Mouse (Mus musculus) cortical plate, adult 2 months (tissue): ENCODE results near the gene Lrrc34. TPM values are rescaled to one million over a fixed set of nuclear protein-coding genes. Genes with fewer than 3 reads are reported as not detected.

Experiments used
- H3K27ac ChIP-seq: fragments of 200-500 bp; 2 replicates; pipeline ENCODE4 v1.5.1; 2012; ENCODE audit warnings: low read length, control low read depth, inconsistent platforms; ENCODE audit not compliant: insufficient read depth
- H3K4me1 ChIP-seq: fragments of 200-500 bp; 2 replicates; pipeline ENCODE4 v1.6.1; 2011; ENCODE audit warnings: low read length; ENCODE audit not compliant: control insufficient read depth, insufficient read depth
- H3K4me3 ChIP-seq: fragments of 200-500 bp; 2 replicates; pipeline ENCODE4 v1.5.1; 2011; ENCODE audit warnings: mild to moderate bottlenecking, low read length, control low read depth; ENCODE audit not compliant: insufficient read depth
- CTCF ChIP-seq: fragments of 200-500 bp; IDR thresholded peaks from 2 replicates; pipeline ENCODE4 v1.5.1; 2011; ENCODE audit warnings: mild to moderate bottlenecking, control low read depth, low read length; ENCODE audit not compliant: insufficient read depth; ENCODE audit errors: extremely low read depth
- POLR2A ChIP-seq: fragments of 200-500 bp; IDR thresholded peaks from 2 replicates; pipeline ENCODE4 v1.6.1; 2011; ENCODE audit warnings: mild to moderate bottlenecking, low read length, control low read depth; ENCODE audit not compliant: insufficient read depth; ENCODE audit errors: extremely low read depth
- polyA plus RNA-seq: library from polyadenylated mRNA; depleted of rRNA; stranded (reverse); fragments of >200 nt; gene quantifications from 2 replicates; pipeline ENCODE4 v1.2.3, GENCODE M21; 2012; rRNA removed

Gene Lrrc34
- polyA plus RNA-seq, 1 experiment, result 0.17 TPM

GRCm38 (mm10) chr3:30601175-30601574, 46.5 kb downstream of the Lrrc34 start:
- H3K4me1 ChIP-seq, result no peaks in the 10 kb centered on the region
- peak overlapping the region; percentile 51 for H3K4me3 ChIP-seq
- TF ChIP-seq CTCF (no peak), POLR2A (no peak)
- H3K27ac ChIP-seq, result no peak overlapping the region

DNA sequence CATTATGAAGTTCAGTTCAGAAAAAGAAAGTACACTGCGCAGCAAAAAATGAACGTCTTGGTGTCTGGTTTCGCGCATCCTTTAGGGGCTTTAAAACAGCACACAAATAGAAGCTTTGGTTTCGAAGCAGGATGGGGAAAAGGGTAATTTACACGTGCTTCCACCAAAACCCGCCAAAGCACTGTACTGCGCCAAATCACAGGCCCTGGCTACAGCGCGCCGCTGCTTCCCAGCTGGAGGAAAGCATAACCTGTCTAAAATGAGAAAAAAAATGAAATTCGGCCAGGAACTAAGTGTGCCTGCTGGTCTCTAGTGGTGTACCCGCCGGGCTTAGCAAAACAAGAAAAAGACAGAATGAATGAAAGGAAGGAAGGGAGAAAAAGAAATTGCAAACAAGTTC, 47.0 kb downstream of the Lrrc34 start:
- H3K4me3 ChIP-seq, result peak overlapping the region; percentile 51

GRCm38 (mm10) chr3:30599711-30600545, 47.7 kb downstream of the Lrrc34 start, which contains the start of gene Actrt3:
Gene Actrt3 (minus strand): TSS chr3:30599939.
- no peaks in the 10 kb centered on the region for H3K4me1 ChIP-seq
- peak within 1 kb of the TSS; percentile 51 for H3K4me3 ChIP-seq
- TF ChIP-seq CTCF, result no peak
- peak; percentile 30; the same call in 1 of the 2 replicates for TF ChIP-seq POLR2A
- peak within 1 kb of the TSS; percentile 43; the same call in 1 of the 2 replicates for H3K27ac ChIP-seq

More for the DNA sequence above, 47.0 kb downstream of the Lrrc34 start:
- H3K4me1 ChIP-seq, result no peaks in the 10 kb centered on the region
- no peak overlapping the region for H3K27ac ChIP-seq
- TF ChIP-seq CTCF (no peak), POLR2A (no peak)

DNA sequence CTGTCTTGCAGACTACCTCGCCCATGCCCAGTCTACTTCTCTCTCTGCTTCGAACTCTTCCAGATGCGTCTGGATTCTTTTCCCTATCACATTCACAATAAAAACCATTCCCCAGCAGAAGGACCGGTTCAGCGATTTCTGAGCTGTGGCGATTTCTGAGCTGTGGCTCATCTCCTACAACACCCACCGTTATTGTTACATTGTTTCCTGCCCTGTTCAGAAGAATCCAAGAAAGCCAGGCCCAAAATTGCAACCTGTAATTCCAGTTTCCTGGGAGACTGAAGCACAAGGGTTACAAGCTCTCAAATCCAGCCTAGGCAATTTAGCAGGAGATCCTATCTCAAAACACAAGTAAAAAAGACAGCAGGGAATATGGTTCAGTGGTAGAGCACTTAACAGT, 50.4 kb downstream of the Lrrc34 start:
- TF ChIP-seq POLR2A (no peak), CTCF (no peak)
- Histone ChIP-seq H3K4me1 (no peaks in the 10 kb centered on the region), H3K27ac (no peak overlapping the region), H3K4me3 (no peak overlapping the region)

- H3K27ac ChIP-seq, result 0 out of 2 replicates have a peak overlapping the region, but pooled peaks have one; percentile 11
- H3K4me3 ChIP-seq, result peak overlapping the region; percentile 53
- no peaks in the 10 kb centered on the region for H3K4me1 ChIP-seq
- 0 out of 2 replicates have a peak, but pooled peaks have one; percentile 30 for TF ChIP-seq POLR2A
- no peak for TF ChIP-seq CTCF
Measured at GRCm38 (mm10) chr3:30595111-30595832, 52.4 kb downstream of the Lrrc34 start.

DNA sequence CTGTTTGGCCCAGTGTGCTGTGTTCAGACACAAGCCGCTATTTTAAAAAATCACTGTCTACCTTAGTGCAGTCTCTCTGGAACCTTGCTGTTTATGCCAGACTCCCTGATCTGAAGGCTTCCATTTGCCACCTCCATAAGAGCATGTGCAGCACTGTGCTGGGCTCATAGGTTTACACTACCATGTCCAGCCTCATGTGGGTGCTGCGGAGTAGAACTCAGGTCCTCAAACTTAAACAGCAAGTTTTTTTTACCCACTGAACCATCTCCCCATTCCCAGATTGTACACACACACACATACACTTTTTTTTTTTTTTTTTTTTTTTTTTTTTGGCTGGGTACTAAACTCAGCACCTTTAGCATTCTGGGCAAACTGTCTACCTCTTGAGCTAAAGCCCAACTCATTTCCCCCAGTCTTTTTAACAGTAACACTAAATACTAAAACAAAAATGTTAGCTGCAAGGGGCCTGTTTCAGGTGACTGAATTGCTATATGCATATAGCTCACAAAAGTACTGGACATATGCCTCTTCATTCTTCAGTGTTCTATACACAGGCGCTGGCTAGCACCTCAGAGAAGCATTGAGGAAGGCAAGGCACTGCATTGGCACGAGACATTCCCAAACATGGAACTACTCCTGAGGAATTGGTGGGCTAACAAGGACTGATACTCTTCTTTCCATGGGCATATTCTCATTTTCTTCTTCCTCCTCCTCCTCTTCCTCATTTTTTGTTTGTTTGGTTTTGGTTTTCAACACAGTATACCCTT, 53.8 kb downstream of the Lrrc34 start:
- H3K4me1 ChIP-seq, result no peaks in the 10 kb centered on the region
- no peak overlapping the region for H3K27ac ChIP-seq
- no peak overlapping the region for H3K4me3 ChIP-seq
- no peak for TF ChIP-seq POLR2A
- TF ChIP-seq CTCF, result no peak

DNA sequence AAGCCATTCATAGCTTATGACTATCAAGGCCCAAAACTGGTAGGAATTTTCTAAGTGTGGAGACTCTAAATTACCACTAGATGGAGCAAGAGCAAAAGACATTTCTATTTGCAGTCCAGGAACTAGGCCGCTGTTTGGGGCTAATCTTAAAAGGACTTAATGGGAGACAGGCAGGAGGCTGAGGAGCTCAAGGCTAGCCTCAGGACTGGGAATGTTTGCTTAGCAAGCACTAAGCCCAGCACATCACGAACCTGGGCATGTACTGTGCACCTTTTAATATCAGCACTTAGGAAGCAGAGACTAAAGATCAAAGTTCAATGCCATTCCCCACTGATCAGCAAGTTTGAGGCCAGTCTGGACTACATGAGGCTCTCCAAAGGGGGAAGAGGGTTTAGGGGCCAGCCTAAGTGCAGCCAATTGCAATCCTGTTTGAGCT, 55.2 kb downstream of the Lrrc34 start:
- no peak overlapping the region for H3K27ac ChIP-seq
- no peak overlapping the region for H3K4me3 ChIP-seq
- no peak for TF ChIP-seq POLR2A
- TF ChIP-seq CTCF, result peak; percentile 40
- H3K4me1 ChIP-seq, result no peaks in the 10 kb centered on the region

DNA sequence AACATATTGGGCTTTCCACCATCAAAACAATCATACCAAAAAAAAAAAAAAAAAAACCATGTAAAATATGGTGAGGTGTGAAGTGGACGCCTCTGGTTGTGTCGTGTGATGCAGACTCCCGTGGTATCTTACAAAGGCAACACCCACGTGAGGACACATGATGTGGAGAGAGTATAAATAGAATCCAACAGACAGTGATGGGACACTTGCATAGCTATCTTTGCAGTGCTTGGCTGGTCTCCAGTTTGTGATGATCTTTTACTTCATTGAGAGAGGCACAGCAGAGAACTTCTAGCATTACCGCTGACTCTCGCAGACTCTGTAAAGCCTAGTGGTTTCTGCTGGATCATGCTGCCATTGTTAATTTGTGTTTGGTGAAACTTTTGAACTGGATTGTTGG, 58.8 kb downstream of the Lrrc34 start:
- no peak overlapping the region for H3K4me3 ChIP-seq
- H3K27ac ChIP-seq, result no peak overlapping the region
- no peak for TF ChIP-seq CTCF
- TF ChIP-seq POLR2A, result no peak

More for the DNA sequence above, 58.8 kb downstream of the Lrrc34 start:
- no peaks in the 10 kb centered on the region for H3K4me1 ChIP-seq

Other genes with a start within 250 kb of the Lrrc34 start
- 2.6 and 3.2 TPM in 2 replicates for gene Mecom, start 99.9 kb downstream of the Lrrc34 start, polyA plus RNA-seq
- 0.65 and 0.78 TPM in 2 replicates for gene Actrt3, start 47.9 kb downstream of the Lrrc34 start, polyA plus RNA-seq
- gene Mynn, start 45.8 kb downstream of the Lrrc34 start, polyA plus RNA-seq, result 10.4 and 15.5 TPM in 2 replicates
- gene Lrriq4, start 3.4 kb downstream of the Lrrc34 start, polyA plus RNA-seq, result not detected in 2 replicates
- gene Lrrc31, start 52.0 kb upstream of the Lrrc34 start, polyA plus RNA-seq, result not detected in 2 replicates
- gene Samd7, start 98.4 kb upstream of the Lrrc34 start, polyA plus RNA-seq, result 0.04 TPM in 1 of 2 replicates, not detected in the other
- 89.9 and 90.7 TPM in 2 replicates for gene Sec62, start 145.0 kb upstream of the Lrrc34 start, polyA plus RNA-seq
- 1.5 and 2.6 TPM in 2 replicates for gene Gpr160, start 208.1 kb upstream of the Lrrc34 start, polyA plus RNA-seq